Mouse (Mus musculus): Measurements from ENCODE around the gene Vmn1r41. TPM values are rescaled to one million over a fixed set of nuclear protein-coding genes. Genes with fewer than 3 reads are reported as not detected.

Gene Vmn1r41
- not detected for total RNA-seq (2021)

- intact Hi-C loops (cut with DNase I) = no loop called here
- no peak for DNase-seq
Observed at GRCm38 (mm10) chr6:89740466-89740865, at the start of gene Vmn1r41. Gene Vmn1r41, plus strand, starts transcription at chr6:89740766.

- intact Hi-C loops (cut with DNase I) = no loop called here
- DNase-seq = no peak
Observed at GRCm38 (mm10) chr6:89706624-89707023, 33.9 kb upstream of the Vmn1r41 start.

DNA sequence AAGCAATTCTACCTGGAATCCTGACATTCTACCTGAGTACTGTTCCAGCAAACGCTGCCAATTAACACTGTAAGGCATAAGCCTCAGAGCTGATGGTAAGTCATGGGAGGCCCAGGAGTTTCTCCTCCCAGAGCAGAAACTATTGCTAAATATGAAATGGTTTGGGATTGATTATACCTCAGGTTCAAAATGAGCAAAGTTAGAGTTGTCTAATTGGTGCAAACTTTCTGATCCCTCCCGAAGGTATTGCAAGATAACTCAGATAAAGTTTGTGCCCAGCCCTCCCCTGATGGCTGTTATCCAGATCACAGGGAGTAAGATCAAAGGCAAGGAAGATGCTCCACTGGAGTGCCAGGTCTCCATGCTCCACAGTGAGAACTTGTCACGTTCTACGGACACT, 33.3 kb upstream of the Vmn1r41 start, which contains the start of gene Vmn1r40:
TSS of gene Vmn1r40 (plus strand) at position 301 of the 400 bp plus-strand sequence.
- intact Hi-C loops (cut with DNase I) = no loop called here
- DNase-seq = no peak

DNA sequence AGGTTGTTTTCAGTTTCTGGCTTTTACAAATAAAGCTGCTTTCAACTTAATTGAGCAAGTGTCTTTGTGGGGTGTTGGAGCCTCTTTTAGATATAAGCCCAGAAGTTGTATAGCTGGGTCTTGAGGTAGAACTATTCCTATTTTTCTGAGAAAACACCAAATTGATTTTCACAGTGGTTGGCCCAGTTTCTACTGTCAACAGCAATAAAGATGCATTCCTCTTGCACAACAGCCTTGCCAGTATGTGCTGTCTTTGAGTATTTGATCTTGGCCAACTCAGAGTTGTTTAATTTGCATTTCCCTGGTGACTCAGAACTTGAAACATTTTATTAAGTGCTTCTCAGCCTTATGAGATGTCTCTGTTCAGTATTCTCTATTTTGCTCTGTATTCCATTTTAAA, 22.5 kb upstream of the Vmn1r41 start:
- intact Hi-C loops (cut with DNase I) = no loop called here
- DNase-seq = no peak

DNA sequence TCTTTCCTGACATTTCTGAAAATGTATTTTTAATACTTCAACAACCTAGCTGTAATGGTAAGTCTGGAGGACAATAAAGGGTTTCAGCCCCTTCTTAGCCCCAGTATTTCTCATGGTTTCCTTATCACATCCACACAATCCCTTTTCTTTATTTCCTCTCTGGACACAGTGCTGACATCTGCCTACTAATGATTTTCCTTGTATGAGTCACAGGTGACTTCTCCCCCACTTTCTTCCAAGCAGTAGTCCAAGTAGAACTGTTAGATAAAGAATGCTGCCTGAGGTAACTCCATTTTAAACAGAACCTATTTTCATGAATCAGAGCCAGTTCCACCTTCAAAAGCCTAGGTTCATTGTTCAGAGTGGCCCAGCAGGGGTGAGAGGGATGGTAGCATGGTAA, 2.2 kb downstream of the Vmn1r41 start:
- intact Hi-C loops (cut with DNase I) = no loop called here
- no peak for DNase-seq

GRCm38 (mm10) chr6:89790231-89790630, 49.7 kb downstream of the Vmn1r41 start:
- no peak for DNase-seq
- intact Hi-C loops (cut with DNase I) = no loop called here

Other genes starting within 250 kb of the Vmn1r41 start
- 10 to 100 TPM; 84.9 to 88.1 TPM for gene Chchd6, start 145.1 kb upstream of the Vmn1r41 start, total RNA-seq (2021)
- gene Txnrd3, start 96.8 kb upstream of the Vmn1r41 start, total RNA-seq (2021) = 10 to 100 TPM; 20.0 to 22.6 TPM
- not detected for gene Vmn1r40, start 33.2 kb upstream of the Vmn1r41 start, total RNA-seq (2021)
- not detected for gene Vmn1r42, start 135.6 kb downstream of the Vmn1r41 start, total RNA-seq (2021)
- not detected for gene Vmn1r43, start 135.6 kb downstream of the Vmn1r41 start, total RNA-seq (2021)
- not detected for gene Vmn1r44, start 142.9 kb downstream of the Vmn1r41 start, total RNA-seq (2021)
- gene Vmn1r45, start 199.8 kb downstream of the Vmn1r41 start, total RNA-seq (2021) = not detected
- gene Vmn1r46, start 228.5 kb downstream of the Vmn1r41 start, total RNA-seq (2021) = not detected